ENCODE assay signal across 17 mouse cellular contexts in genomic region chr9:89988811-89989528, GRCm38 (mm10).
"Had no signal": no experiment of that assay in that cellular context is flagged by ENCODE, and none has a peak within 500 bp of the region (broad histone marks: within the 10 kb centered on the region; RNA-seq: fewer than 3 reads in every experiment).

No protein-coding gene starts in this region.

- H3K27ac ChIP-seq: limb, embryonic 15.5 days; liver, embryonic 12.5 days; midbrain, embryonic 15.5 days; neural tube, embryonic 13.5 days had no signal

- H3K27me3 ChIP-seq: limb, embryonic 15.5 days; liver, embryonic 12.5 days; megakaryocyte, embryonic 14.5 days; midbrain, embryonic 15.5 days; neural tube, embryonic 13.5 days had no signal

- ATAC-seq: intestine, postnatal 0 days; liver, embryonic 12.5 days; midbrain, embryonic 15.5 days had no signal

- H3K4me1 ChIP-seq: limb, embryonic 15.5 days; liver, embryonic 12.5 days; megakaryocyte, embryonic 14.5 days; midbrain, embryonic 15.5 days; neural tube, embryonic 13.5 days had no signal

- H3K4me3 ChIP-seq: limb, embryonic 15.5 days; liver, embryonic 12.5 days; megakaryocyte, embryonic 14.5 days; midbrain, embryonic 15.5 days; neural tube, embryonic 13.5 days had no signal

- DNase-seq: kidney, adult 8-10 months; kidney, postnatal 25 days; layer of hippocampus, adult 9-11 months; layer of hippocampus, postnatal 36 days; lung, embryonic 14.5 days; lung, postnatal 36 days; right cerebral cortex, adult 18-20 months; right cerebral cortex, postnatal 25 days; spleen, adult 18-20 months; thymus, adult 18-20 months; thymus, postnatal 14 days had no signal

- H3K36me3 ChIP-seq: limb, embryonic 15.5 days; liver, embryonic 12.5 days; midbrain, embryonic 15.5 days; neural tube, embryonic 13.5 days had no signal
